Mouse (Mus musculus): ENCODE results near the gene Krit1. TPM values are rescaled to one million over a fixed set of nuclear protein-coding genes. Genes with fewer than 3 reads are reported as not detected.
A peak's percentile ranks its signal among the peaks of the same experiment; 100 is the strongest.
"Not testable (repeated sequence)": the region's sequence is repeated elsewhere in the genome, so short reads cannot be mapped to it uniquely, and the experiment has no call there.

Gene Krit1
- polyA plus RNA-seq, 1 experiment: 0.61 TPM

DNA sequence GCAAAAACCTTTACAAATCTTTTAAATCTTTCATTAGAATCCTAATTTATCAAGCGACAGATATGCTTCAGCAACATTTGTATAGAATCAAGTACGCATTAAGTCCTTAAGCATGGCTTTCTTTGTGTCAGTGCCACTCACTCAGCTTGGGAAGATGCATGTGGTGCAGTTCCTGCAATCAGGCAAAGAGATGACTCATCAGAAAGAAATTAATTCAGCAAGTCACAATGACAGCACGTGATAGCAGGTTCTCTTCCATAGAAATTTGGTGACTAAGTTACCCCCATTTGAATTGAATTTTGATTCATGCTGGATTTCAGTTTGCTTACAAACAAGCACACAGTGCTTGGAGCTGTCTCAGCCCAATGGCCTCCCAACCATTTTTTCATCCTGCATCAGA, 70.5 kb downstream of the Krit1 start:
- H3K4me3 ChIP-seq (replicated peaks): no peak overlapping the region
- no peaks in the 10 kb centered on the region for H3K27me3 ChIP-seq (ENCODE audit: control insufficient read depth)
- H3K4me1 ChIP-seq (ENCODE audit: control insufficient read depth): no peaks in the 10 kb centered on the region
- H3K36me3 ChIP-seq (ENCODE audit: control insufficient read depth): no peaks in the 10 kb centered on the region
- no peak for TF ChIP-seq TAL1 (IDR thresholded peaks at IDR 0.05; ENCODE audit: low read length)
- no peak for TF ChIP-seq GATA1 (IDR thresholded peaks at IDR 0.05; ENCODE audit: low read length)
- no peaks in the 10 kb centered on the region for H3K9me3 ChIP-seq (ENCODE audit: control insufficient read depth, low read length)

DNA sequence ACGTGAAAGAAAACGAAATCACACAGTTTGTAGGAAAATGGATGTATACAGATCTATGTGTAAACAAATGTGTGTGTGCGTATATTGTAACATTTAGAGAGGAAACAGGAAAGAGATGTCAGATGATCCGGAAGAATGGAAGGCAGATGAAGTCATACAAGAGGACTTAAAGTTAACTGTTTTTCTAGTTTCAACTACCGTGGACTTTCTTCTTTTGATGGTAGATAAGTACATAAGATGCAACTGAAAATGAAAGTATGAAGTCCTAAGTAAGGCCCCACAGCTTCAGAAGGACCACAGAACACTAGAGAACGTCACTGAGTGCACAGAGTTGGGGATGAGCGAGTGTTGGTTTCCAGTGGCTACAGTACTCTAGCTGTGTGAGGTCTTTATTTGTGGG, 83.9 kb downstream of the Krit1 start:
- H3K36me3 ChIP-seq (ENCODE audit: control insufficient read depth); H3K27me3 ChIP-seq (ENCODE audit: control insufficient read depth); H3K9me3 ChIP-seq (ENCODE audit: control insufficient read depth, low read length); H3K4me3 ChIP-seq (replicated peaks); H3K4me1 ChIP-seq (ENCODE audit: control insufficient read depth): not testable (repeated sequence)

DNA sequence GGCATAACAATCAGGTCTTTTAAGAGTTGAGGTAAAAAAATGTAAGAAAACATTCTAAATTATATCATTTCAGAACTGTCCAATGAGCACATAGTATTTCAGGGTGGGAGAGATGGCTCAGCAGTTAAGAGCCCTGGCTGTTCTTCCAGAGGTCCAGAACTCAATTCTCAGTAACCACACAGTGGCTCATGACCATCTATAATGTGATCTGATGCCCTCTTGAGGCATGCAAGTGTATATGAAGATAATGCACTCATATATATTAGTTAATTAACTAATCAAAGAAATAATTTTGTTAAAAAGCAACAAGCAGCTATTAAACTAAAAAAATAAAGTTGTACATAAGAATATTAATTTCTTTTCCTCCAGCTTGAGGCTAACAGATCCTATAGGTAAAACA, 86.2 kb downstream of the Krit1 start:
- no peaks in the 10 kb centered on the region for H3K27me3 ChIP-seq (ENCODE audit: control insufficient read depth)
- no peaks in the 10 kb centered on the region; the same call in 1 of the 2 replicates for H3K36me3 ChIP-seq (ENCODE audit: control insufficient read depth)
- TF ChIP-seq GATA1 (IDR thresholded peaks at IDR 0.05; ENCODE audit: low read length): no peak
- TF ChIP-seq TAL1 (IDR thresholded peaks at IDR 0.05; ENCODE audit: low read length): no peak
- peaks cover 10% of the 10 kb centered on the region for H3K4me1 ChIP-seq (ENCODE audit: control insufficient read depth)
- no peak overlapping the region for H3K4me3 ChIP-seq (replicated peaks)
- H3K9me3 ChIP-seq (ENCODE audit: control insufficient read depth, low read length): no peaks in the 10 kb centered on the region

DNA sequence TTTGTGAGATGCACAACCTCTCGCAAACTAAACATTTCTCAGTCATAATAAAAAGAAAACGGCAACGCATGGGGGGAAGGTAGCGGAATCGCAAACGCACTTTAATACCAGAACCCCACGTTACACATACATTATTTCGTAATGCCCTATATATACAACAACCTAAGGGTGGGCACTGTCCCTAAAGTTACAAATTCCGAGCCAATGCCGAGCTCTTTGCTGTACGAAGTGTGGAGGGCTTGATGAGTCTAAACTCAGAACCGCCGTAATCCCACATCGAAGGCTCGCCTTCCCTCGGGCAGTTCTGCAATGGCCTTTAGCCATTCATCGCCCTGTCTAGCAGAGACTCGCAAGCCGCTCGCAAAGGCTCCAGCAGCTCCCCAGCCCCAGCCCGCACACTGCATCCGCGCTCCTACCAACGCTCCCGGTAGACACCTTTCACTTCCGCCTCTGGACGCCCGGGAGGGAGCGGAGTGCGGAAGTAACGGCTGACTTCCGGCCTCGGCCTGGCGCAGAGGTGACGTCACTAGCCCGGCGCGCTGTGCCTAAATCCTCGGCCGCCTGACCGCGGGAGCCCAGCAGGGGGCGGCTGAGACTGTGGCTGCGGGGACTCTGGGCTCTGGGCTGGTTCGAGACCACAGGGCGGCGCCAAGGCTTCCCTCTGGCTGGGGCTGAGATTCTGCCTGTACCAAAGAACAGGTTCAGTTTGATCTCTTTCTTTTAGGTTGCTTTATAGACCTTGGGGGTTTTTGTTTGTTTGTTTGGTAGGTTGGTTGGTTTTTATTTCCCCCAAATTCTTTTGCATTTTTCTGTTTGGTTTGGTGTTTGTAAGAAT, 90.7 kb downstream of the Krit1 start, which contains the start of gene Mterf1a:
Gene Mterf1a, minus strand, starts transcription at position 475 of the 835 bp plus-strand sequence.
- not testable (repeated sequence) for H3K36me3 ChIP-seq (ENCODE audit: control insufficient read depth); H3K9me3 ChIP-seq (ENCODE audit: control insufficient read depth, low read length); H3K27me3 ChIP-seq (ENCODE audit: control insufficient read depth)
- Histone ChIP-seq H3K4me3 (replicated peaks) (peak within 1 kb of the TSS; percentile 73), H3K4me1 (ENCODE audit: control insufficient read depth) (peaks cover 11% of the 10 kb centered on the region)

DNA sequence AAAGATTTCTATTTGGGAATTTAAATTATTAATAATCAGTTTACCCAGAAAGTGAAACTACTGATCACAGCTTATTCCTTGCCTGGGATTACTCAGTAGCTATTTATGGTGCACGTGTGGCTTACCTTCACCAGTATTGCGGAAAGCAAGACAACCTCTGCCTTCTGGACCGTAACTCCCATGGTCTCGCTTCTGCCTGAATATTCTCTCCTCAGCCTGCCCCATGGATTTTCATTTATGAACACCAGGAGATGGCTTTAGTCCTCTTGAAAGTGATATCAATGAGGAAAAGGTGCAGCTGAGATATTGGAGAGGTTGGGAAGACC, 91.3 kb downstream of the Krit1 start:
- H3K27me3 ChIP-seq (ENCODE audit: control insufficient read depth); H3K9me3 ChIP-seq (ENCODE audit: control insufficient read depth, low read length); H3K36me3 ChIP-seq (ENCODE audit: control insufficient read depth): not testable (repeated sequence)
- Histone ChIP-seq H3K4me3 (replicated peaks) (peak overlapping the region; percentile 50), H3K4me1 (ENCODE audit: control insufficient read depth) (peaks cover 11% of the 10 kb centered on the region)

Other genes starting within 250 kb of the Krit1 start
- 0.02 and 0.08 TPM in 2 replicates for gene 1700109H08Rik, start 231.6 kb upstream of the Krit1 start, polyA plus RNA-seq (2012)
- 0.03 and 0.21 TPM in 2 replicates for gene Pex1, start 207.1 kb upstream of the Krit1 start, polyA plus RNA-seq (2012)
- gene Rbm48, start 206.6 kb upstream of the Krit1 start, polyA plus RNA-seq (2012): 0.25 and 0.75 TPM in 2 replicates
- not detected in 2 replicates for gene Tmbim7, start 152.0 kb upstream of the Krit1 start, polyA plus RNA-seq (2012)
- gene Gatad1, start 146.0 kb upstream of the Krit1 start, polyA plus RNA-seq (2012): 3.5 and 3.9 TPM in 2 replicates
- gene Ankib1, start 259 bp upstream of the Krit1 start, polyA plus RNA-seq (2012): 0.21 and 0.35 TPM in 2 replicates
- 0.02 TPM in 1 of 2 replicates, not detected in the other for gene Lrrd1, start 42.0 kb downstream of the Krit1 start, polyA plus RNA-seq (2012)
- 0.08 TPM in 1 of 2 replicates, not detected in the other for gene Mterf1a, start 90.7 kb downstream of the Krit1 start, polyA plus RNA-seq (2012)
- gene Akap9, start 124.9 kb downstream of the Krit1 start, polyA plus RNA-seq (2012): 0.87 and 1.2 TPM in 2 replicates

Measured in erythroblast, embryonic 14.5 days (primary cell).